Comparison of ENCODE assay signal across 9 mouse cellular contexts in the genomic region with DNA sequence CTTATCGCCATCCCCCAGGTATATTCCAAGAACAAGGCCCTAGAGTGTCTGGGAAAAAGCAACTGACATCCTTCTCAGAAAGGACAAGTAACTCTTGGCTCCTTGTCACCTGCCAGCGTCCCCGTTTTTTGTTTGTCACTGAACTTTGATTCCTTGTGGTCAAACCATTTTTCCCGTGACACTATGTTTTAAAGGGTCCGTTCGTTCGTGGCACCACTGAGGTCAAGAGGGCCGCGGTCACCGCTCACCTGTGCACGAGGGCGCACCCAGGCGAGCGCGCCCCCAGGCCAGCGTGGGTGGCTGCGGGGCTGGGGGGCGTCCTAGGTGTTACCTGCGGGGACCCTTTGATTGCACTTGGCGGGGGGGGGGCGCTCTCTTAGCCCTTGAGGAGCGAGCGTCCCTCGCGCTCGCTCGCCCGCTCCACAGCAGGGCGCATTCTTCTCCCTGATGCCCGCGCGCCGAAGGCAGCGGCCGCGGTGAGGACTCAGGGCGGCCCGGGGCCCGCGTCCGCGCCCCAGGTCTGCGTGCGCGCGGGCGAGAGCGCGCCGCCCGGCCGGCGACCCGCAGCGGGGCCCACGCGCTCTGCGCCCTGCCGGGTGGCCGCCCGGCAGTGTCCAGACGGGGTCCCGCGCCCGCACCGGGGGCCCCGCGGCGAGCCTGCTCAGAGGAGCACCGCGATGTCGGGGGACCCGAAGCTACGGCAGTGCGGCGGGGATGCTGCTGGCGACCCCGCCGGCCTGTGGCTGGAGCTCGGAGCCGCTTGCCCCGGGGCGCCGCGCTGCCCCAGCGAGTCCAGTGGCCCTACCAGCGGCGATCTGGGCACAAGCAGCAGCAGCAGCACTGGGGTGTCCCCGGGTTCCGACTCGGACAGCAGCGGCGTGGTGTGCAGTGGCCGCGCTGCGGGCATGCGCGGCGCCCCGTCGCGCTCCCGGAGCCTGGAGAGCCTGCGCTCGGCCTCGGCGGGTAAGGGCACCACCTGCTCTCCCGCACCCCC.
DNase-seq lines count a peak whose midpoint lies in the region; ATAC-seq lines count a peak whose summit lies in the region.
"Had no signal": no experiment of that assay in that cellular context is flagged by ENCODE, and none has a peak within 500 bp of the region (broad histone marks: within the 10 kb centered on the region; RNA-seq: fewer than 3 reads in every experiment).

No protein-coding gene starts in this region.

- peaks cover 47% of the 10 kb centered on the region for H3K27me3 ChIP-seq in heart, embryonic 11.5 days (ENCODE audit: control insufficient read depth, insufficient read depth, low read length)
- H3K27me3 ChIP-seq in hindbrain, embryonic 12.5 days, result peaks cover 32% of the 10 kb centered on the region

- no peak for DNase-seq in heart, postnatal 14 days
- peak; percentile 17 for DNase-seq in ES-CJ7 (ENCODE audit: low read depth, low spot score)
- DNase-seq in cerebellum, postnatal 36 days, result peak; percentile 59 to 64
- peak; percentile 34 for DNase-seq in mesoderm, embryonic 11.5 days (ENCODE audit: low read depth, low spot score)
- DNase-seq in testis, postnatal 10 days (ENCODE audit: low spot score), result peak; percentile 58
- no peak for DNase-seq in ovary, postnatal 10 days (ENCODE audit: low spot score)

- H3K4me2 ChIP-seq in heart, embryonic 11.5 days, result peak overlapping the region; percentile 99
- peak overlapping the region; percentile 98 for H3K4me2 ChIP-seq in hindbrain, embryonic 12.5 days (replicated peaks)

- ATAC-seq in heart, embryonic 11.5 days (replicated peaks; ENCODE audit: insufficient number of reproducible peaks, low FRiP score, low TSS enrichment), result peak; percentile 62; the same call in 1 of the 2 replicates
- ATAC-seq in hindbrain, embryonic 12.5 days (ENCODE audit: low FRiP score), result peak; percentile 72

- no peaks in the 10 kb centered on the region for H3K9me3 ChIP-seq in heart, embryonic 11.5 days (replicated peaks; ENCODE audit: control insufficient read depth, low read length)
- H3K9me3 ChIP-seq in hindbrain, embryonic 12.5 days (replicated peaks), result no peaks in the 10 kb centered on the region

- 1% methylated on average over 106 of the region's 108 CpGs for WGBS in heart, embryonic 11.5 days (ENCODE audit: insufficient replicate concordance)
- under 1% methylated on average over 99 of the region's 108 CpGs for WGBS in hindbrain, embryonic 12.5 days

- intact Hi-C loops in heart, postnatal 14 days (cut with DNase I), result no loop called here

- peak overlapping the region; percentile 67 for H3K4me3 ChIP-seq in heart, embryonic 11.5 days (ENCODE audit: low read depth, low read length)
- peak overlapping the region; percentile 81 for H3K4me3 ChIP-seq in hindbrain, embryonic 12.5 days
- H3K4me3 ChIP-seq: erythroblast, embryonic 14.5 days had no signal

- H3K36me3 ChIP-seq in heart, embryonic 11.5 days (ENCODE audit: control insufficient read depth, insufficient read depth, low read length), result no peaks in the 10 kb centered on the region
- H3K36me3 ChIP-seq in hindbrain, embryonic 12.5 days, result no peaks in the 10 kb centered on the region

- H3K9ac ChIP-seq in heart, embryonic 11.5 days (ENCODE audit: low read depth, low read length), result peak overlapping the region; percentile 66
- peak overlapping the region; percentile 82 for H3K9ac ChIP-seq in hindbrain, embryonic 12.5 days

- peaks cover 11% of the 10 kb centered on the region for H3K4me1 ChIP-seq in heart, embryonic 11.5 days (ENCODE audit: control insufficient read depth, insufficient read depth, low read length)
- peaks cover 22% of the 10 kb centered on the region for H3K4me1 ChIP-seq in hindbrain, embryonic 12.5 days

- H3K27ac ChIP-seq in heart, embryonic 11.5 days (ENCODE audit: low read depth, low read length), result no peak overlapping the region
- 0 out of 2 replicates have a peak overlapping the region, but pooled peaks have one; percentile 30 for H3K27ac ChIP-seq in hindbrain, embryonic 12.5 days

Comparison
In these comparisons a context has a peak if more than half of its experiments do, and no peak if none do; other contexts are left out.
1. DNase-seq: peak in ES-CJ7 (single experiment), cerebellum, postnatal 36 days (2 of 2), mesoderm, embryonic 11.5 days (single experiment) and testis, postnatal 10 days (single experiment); none in heart, postnatal 14 days (0 of 2) and ovary, postnatal 10 days (single experiment).